Mouse (Mus musculus) layer of hippocampus, postnatal 25 days (tissue): Measurements from ENCODE around the gene Gnpat. TPM values are rescaled to one million over a fixed set of nuclear protein-coding genes. Genes with fewer than 3 reads are reported as not detected.
"Not testable (repeated sequence)": the region's sequence is repeated elsewhere in the genome, so short reads cannot be mapped to it uniquely, and the experiment has no call there.

ENCODE experiments used
- DNase-seq, 2 experiments: peaks; one replicate each; pipeline ENCODE4 v3.0.0; 2022; ENCODE audit warnings: mixed read lengths in 2 of 2, low spot score in 1 of 2; ENCODE audit errors: extremely low spot score in 1 of 2
- total RNA-seq, 2 experiments: library from RNA; stranded (reverse); gene quantifications; 2 replicates each; pipeline ENCODE4 v1.2.3; 2021

The Gnpat gene
- total RNA-seq, 2 experiments from 2014 or later, result 61.7 to 69.2 TPM

DNA sequence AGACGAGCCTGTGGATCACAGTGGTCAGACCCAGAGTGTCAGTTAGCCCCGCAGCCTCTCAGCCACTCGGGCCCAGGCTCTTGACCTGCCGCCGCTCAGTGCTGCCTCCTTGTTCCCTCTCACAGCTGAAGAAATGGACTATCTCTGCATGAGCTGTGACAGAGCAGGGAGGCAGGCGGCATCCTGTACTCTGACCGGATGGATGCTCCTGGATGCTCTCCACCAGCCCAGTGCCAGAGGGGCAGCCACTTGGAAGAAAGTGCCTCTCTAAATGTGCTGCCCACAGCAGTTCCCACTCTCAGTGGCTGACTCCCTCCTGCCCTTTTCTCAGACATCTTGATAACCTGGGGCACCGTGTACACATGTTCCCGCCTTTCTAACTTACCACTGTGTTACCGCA is 21.1 kb upstream of the Gnpat start:
- DNase-seq, result no peak

DNA sequence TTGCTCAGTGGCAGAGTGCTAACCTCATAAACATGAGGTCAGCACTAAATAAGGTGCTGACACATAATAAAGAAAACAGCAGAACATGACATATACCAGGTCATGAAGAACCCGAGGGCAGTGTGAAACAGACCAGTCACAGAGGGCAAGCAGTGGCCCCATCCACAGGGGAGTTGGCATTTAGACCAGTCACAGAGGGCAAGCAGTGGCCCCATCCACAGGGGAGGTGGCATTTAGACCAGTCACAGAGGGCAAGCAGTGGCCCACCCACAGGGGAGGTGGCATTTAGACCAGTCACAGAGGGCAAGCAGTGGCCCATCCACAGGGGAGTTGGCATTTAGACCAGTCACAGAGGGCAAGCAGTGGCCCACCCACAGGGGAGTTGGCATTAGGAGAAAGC is 19.9 kb upstream of the Gnpat start:
- not testable (repeated sequence) for DNase-seq

DNA sequence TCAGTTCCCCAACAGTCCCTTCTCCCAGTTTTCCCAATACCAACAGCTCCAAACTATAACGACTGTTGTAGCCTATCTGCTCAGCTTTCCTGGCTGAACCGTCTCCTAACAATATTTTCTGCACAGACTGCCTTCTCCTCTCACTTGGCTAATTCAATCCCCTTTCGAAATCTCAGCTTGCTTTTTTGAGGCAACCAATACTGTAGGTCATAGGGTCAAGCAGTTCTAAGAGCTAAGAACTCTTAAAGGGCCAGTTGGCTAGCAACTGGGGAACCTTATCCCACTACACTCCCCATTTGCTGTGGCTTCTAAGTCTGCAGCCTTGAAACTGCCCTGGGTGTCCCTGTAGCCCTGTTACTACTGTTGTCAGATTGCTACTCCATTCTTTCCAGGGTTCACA is 17.7 kb upstream of the Gnpat start:
- no peak for DNase-seq

DNA sequence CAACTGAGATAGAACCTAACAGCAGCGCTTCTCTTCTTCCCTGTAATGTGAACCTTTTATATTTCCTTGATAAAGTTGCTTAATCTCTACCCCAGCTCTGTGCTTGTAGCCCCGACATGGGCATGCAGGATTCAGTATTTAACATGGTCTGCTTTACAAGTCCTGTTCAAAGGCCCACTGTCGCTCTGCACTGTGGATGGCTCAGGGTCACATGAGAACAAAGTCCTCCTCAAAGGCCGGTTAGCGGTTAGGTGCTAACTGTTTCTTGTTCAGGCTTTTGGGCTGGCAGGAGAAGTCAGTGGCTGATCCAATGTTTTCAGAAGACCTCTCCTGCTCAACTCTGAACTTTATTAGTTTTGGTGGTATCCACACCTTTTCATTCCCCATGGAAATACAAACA is 17.3 kb upstream of the Gnpat start:
- DNase-seq, result no peak

DNA sequence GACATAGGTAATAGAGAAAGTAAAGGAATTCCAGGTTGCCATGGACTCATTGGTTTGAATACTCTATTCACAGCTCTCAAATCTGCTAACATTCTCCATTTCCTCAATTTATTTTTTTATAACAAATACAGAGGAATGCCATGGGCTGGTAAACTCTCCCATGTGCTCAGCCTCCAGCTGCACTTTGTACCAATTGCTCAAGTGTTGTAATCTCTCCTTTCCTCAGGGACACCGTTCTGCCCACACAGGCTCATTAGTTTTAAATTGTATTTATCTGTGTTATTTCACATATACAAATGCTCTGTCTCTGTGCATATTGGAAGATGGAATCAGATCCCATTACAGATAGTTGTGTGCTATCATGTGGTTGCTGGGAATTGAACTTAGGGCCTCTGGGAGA is 9.3 kb upstream of the Gnpat start:
- no peak for DNase-seq

DNA sequence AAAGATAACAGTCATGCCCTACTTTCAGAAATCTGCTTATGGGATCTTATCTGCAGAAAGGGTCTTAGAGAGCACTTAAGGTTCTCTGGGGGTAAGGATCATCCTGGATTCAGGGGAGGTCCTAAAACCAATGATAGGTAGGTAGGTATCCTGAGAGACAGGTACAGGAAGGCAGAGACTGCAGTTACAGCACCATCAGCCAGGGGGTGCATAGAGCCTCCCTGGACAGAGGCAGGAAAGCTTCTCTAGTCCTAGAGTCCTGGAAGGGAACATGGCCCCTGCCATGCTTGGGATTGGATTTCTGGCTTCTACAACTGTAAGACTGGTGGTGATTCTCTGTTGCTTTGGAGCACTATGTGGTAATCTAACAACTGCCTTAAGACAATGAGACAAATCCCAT is 3.4 kb upstream of the Gnpat start:
- no peak for DNase-seq

DNA sequence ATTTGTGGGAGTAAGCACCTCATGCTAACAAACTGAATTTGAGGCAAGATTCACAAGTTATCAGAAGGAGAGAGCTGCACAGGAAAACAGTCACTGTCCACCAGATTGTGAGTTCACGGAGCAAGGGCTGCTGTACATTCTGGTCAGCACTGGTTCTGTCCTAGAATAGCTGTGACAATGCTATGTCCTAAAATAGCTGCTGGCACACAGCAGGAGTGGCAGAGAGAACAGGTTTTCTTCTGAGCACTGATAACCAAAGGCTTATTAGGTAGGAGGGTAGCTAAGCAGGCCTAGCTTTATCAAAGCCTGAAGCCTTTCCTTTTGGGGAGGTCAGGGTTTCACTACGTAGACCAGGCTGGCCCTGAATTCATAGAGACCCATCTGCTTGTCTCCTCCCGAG is 2.6 kb upstream of the Gnpat start:
- DNase-seq, result no peak

DNA sequence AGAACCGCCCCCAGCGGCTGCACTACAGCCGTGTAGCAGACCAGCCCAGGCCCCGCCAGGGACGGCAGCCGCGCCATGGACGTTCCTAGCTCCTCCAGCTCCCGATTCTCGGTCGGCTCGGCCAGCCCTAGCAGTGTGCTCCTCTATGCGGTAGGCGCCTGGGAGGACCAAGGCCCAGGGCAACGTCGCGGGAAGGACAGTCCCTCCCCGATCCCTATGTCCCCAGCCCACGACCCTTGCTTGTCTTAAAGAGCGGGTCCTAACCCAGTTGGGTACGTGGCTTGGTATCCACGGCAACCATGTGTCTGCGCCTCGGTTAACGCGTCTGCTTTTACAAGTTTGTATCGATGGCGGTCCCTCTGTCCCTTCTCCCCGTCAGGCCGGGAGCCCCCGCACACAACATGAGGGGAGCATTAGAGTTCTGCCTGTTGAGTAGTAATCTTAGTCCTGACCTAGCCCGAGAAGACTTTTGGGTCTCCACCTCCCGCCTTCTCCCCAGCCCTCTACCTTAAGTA is 387 bp downstream of the Gnpat start:
- no peak for DNase-seq

DNA sequence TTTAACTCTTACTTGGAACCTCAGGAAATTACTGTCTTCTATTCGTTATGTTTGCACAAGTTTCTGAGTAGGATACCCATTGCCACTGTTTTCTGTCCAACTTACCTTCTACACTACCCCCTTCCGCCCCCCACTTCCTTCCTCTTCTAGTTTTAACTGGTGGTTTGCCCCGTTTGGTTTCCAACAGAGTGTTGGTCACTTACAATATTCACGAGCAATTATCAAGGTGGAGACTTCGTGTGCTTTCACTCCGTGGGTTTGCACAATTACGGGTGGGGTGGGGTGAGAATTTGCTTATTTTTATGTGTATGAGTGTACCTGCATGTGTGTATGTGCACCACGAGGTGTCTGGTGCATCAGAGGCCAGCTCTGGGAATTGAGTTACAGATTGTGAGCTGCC is 896 bp downstream of the Gnpat start:
- DNase-seq, result no peak

DNA sequence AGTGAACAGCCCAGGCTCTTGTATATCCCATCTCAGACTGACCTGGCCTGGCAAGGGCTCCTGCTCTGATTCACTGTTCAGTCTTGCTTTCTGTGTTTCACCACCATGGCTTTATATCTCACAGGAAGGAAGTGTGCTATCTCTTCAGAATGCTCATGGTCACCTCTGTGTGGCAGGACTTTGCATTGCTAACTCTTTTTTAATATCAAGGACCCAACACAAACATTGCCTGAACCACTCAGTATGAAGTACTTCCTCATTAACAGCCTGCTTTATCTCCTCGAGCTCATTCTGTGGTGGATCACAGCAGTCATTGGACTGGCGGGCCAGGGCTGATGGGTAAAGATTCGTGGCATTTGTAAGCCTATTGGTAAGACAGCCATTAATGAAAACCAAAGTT is 3.8 kb downstream of the Gnpat start:
- DNase-seq, result no peak

DNA sequence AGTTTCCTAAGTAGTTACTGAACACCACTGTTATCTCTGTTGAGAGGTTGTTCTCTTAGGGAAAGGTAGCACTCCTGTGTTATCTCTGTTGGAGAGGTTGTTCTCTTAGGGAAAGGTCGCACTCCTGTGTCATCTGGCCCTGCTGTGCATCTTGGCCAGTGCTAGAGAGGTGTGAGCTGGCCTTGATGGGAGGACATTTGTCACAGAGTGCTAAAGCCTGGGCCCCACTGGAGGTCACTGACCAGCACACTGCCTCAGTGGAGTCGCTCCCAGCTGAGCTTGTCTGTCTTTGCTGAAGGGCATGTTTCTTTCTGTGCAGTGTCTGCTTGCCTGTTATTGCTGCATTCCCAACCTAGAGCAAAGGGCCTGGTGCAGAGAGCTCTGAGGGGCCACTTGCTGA is 4.3 kb downstream of the Gnpat start:
- DNase-seq, result no peak

DNA sequence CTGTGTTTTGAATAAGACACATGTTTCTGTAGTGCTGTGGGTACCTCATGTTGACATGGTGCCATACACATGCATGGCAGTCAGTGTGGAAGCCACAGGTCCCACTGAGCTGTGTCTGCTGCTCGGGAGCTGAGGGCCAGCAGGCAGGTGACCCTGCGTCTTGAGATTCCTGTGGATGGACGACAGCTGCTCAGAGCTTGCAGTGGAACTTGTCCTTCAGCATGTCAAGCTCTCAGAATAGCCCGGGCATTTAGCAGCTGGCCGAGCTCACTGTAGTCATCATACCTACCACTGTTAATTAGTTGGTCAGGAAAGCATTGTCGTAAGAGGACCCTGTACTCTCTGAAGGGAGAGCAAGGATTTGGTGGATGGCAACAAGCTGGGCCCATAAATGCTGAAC is 6.9 kb downstream of the Gnpat start:
- DNase-seq, result no peak

DNA sequence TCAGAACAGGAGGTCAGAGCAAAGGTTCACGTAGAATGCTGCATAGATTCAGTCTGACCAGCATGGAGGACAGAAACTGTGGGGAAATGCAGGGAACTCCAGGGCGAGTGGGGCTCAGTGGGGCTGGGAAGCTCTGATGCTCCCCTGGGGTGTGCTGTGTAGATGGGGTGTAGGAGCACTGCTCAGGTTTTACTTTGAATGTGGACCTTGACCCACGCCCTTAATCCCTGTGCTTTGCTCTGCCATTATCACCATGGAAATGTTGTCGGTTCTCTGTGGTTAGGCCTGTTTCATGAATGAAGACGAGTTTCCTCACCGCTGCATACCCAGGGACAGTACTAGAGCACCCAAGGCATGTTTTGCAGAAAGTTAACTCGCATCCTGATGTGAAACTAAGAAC is 8.6 kb downstream of the Gnpat start:
- DNase-seq, result no peak

DNA sequence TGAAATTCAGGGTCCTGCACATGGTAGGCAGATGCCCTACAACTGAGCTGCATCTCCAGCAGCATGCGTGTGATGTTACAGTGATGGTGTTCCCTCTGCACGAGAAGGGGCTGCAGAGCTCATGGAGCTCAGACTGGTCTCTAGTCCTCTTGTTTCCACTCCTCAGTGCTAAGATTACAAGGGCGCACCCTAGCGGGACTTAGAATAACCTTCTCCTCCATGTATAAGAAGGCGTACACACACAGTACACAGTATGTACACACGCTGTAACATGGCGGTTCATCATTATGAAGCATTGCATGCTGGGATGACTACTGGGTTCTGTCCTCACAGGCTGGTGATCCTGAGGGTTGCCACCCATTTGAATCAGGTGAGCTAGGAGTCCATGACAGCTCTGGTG is 9.2 kb downstream of the Gnpat start:
- no peak for DNase-seq

DNA sequence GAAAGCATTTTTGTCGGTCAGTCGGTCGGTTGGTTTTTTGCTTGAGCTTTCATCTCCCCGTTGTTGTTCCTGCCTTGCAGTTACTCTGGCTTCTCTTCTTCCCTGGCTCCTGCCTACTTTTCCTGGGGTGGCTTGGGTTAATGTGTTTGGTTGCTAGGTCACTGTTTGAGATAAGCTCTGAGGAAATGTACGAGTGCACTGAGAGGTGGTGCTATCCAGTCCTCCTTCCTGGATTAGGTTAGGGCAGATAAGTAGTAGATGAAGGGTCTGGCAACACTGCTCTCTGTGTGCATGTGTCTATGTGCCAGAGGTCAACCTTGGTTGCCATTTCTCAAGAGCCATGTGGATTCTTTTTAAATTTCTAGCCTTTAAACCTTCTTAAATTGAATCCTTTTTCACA is 9.9 kb downstream of the Gnpat start:
- no peak for DNase-seq

DNA sequence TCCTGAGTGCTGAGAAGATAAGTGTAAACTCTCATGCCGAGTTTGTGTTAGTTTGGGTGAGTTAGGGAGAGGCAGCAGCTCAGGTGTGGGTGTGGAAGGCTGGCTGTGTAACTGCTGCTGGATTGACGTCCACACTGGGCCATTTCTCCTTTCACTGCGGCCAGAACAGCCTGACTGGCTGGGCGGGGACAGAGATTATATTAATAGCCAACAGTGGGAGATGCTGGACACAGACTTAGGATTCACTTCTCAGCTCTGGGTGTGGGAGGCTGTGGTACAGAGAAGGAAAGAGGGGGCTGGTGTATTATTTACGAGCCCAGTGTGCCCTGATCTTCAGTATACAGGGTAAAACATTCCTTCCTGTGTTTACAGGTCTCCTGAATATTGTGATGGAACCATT is 15.3 kb downstream of the Gnpat start:
- DNase-seq, result no peak

DNA sequence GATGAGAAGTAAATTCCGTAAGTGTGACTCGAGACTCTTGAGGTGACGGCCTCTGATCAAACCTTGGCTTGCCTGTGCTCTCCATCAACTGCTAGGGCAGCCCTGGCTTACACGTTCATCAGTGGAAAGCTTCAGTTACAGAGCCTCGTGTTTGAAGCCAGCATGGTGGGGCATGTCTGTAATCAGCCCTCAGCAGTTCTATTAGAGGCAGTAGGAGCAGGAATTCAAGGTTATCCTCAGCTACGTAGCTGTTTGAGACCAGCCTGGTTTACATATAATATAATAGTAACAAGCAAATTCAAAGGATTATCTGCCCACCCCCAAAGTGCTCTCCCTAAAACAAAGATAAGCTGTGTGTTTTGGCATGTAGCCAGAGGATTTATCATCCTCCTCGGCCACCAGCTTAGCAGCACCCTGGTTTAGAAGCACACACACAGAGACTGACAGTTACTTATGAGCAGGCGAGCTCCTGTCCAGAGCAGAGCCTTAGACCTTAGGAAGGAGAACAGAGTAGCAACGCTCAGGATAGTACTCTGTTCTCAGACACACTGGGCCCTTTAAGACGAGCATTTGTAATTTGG is 16.2 kb downstream of the Gnpat start:
- no peak for DNase-seq

DNA sequence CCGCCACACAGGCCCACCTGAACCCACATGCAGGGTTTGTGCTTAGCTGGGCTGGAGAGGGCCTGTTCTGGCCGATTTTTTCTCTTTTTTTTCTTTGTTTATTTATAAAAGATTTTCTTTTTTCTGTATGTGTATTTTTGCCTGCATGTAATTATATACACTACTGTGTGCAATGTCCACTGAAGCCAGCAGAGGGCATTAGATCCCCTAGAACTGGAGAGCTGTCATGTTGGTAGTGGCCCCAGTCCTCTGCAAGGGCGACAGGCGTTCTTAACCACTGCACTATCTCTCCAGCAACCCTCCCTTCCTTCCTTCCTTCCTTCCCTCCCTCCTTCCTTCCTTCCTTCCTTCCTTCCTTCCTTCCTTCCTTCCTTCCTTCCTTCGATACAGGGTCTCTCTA is 25.6 kb downstream of the Gnpat start:
- DNase-seq, result no peak

DNA sequence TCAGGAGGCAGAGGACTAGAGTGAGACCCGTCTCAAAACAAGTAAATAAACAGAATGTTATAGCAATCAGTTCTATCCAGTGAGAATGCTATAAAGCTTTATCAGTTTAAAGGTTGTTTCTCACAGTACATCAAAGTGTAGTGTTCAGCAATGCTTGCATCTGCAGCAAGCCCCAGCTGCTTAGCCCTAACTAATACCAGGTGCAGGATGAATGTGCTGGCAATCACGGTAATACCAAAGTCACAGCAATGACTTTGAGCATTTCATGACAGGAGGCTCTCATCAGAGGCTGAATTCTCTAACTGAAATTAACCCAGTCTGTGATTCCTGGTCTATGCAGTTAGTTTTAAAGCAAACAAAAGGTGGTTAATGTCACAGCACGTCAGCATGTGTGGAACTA is 29.8 kb downstream of the Gnpat start:
- DNase-seq, result no peak

DNA sequence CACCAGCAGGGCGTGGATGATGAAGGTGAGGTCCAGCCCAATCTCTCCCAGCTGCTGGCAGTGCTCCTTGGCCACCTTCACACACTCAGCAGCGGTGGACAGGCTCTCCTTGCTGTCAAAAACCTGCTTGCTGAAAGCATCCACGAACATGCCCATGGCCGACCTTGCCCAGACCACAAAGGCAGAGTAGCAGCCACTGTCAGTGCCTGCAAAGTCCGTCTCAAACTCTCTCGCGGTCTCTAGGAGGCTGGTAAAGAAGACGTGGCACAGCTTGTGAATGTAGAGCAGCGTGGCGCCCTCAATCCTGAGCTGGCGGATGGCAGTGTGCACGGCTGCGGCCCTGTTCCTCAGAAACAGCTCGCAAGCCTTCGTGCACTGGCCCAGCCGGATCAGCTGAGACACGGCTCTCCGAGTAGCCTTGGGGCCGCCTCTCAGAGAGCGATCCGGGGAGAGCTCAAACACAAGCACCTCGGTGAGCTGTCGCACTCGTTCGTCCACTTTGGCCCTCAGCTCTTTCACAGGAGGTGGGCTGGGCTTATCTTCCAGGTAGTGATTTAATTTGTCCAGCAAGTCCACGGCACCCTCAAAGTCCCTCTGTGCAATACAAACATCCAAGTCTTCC is 33.3 kb downstream of the Gnpat start:
- no peak for DNase-seq

DNA sequence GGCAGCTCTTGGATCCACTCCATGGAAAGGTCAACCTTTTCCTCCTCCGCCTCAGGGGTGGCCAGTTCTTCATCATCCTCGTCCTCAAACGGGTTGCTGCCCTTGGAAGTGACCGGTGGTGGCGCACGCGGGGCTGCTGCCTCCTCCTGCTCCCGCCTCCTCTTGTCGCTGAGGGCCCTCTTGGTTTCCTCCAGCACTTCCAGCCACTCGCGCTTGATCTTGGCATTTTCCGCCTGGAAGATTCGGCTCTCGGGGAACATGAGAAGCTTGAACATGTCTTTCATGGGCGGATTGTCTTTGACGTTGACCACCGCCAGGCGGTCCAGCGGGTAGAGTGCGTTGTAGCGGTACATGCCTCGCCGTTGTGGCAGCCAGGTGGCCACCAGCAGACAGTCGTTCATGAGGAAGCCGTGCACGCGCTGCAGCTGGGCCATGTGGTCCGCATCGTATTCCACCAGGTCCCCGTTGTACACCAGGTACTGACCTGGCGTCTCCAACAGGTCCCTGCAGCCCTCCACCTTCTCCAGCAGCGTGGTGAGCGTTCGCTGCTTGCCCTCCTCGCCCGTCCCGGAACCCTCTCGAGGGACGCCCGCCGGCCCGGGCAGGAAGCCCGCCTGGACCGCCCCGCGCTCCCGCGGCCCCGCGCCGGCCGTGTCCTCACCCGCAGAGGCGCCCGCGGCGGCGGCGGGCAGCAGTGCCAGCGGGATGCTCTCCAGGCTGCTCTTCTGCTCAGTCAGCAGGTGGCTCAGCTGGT is 34.0 kb downstream of the Gnpat start:
- DNase-seq, result peak; percentile 57 to 62
